Comparison of ENCODE assay signal across 8 mouse cellular contexts in the genomic region with DNA sequence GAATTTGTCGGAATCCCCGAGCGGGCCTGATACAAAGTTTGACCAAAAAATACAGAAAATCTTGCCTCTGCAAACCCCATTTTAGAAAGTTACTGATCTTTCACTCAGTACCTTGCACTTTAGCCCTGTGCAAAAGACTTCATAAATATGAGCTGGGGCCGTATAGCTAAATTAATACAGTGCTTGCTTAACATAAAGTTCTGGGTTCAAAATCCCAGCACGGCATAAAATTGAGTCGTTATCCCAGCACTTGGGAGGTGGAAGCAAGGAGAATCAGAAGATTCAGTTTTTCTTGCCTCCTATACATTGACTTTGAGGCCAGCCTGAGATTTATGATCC. TPM values are rescaled to one million over a fixed set of nuclear protein-coding genes. Genes with fewer than 3 reads are reported as not detected.
DNase-seq lines count a peak whose midpoint lies in the region; ATAC-seq lines count a peak whose summit lies in the region.

No protein-coding gene starts in this region.

- peak overlapping the region; percentile 93 for H3K4me3 ChIP-seq in kidney, embryonic 15.5 days (replicated peaks)
- peak overlapping the region; percentile 74 for H3K4me3 ChIP-seq in embryonic facial prominence, embryonic 10.5 days
- peak overlapping the region; percentile 81 for H3K4me3 ChIP-seq in intestine, embryonic 15.5 days (replicated peaks)
- peak overlapping the region; percentile 81 for H3K4me3 ChIP-seq in midbrain, embryonic 16.5 days (ENCODE audit: low read depth, low read length)

- H3K27me3 ChIP-seq in kidney, embryonic 15.5 days, result no peaks in the 10 kb centered on the region
- H3K27me3 ChIP-seq in embryonic facial prominence, embryonic 10.5 days (replicated peaks; ENCODE audit: low read depth, poor library complexity, severe bottlenecking), result no peaks in the 10 kb centered on the region
- no peaks in the 10 kb centered on the region for H3K27me3 ChIP-seq in intestine, embryonic 15.5 days (replicated peaks)
- no peaks in the 10 kb centered on the region for H3K27me3 ChIP-seq in midbrain, embryonic 16.5 days (ENCODE audit: control insufficient read depth, insufficient read depth, low read depth, low read length)

- no peaks in the 10 kb centered on the region for H3K9me3 ChIP-seq in kidney, embryonic 15.5 days (replicated peaks)
- H3K9me3 ChIP-seq in embryonic facial prominence, embryonic 10.5 days, result no peaks in the 10 kb centered on the region
- no peaks in the 10 kb centered on the region for H3K9me3 ChIP-seq in intestine, embryonic 15.5 days
- no peaks in the 10 kb centered on the region for H3K9me3 ChIP-seq in midbrain, embryonic 16.5 days (replicated peaks; ENCODE audit: control insufficient read depth, low read length, poor library complexity, severe bottlenecking)

- peaks cover 27% of the 10 kb centered on the region for H3K36me3 ChIP-seq in kidney, embryonic 15.5 days
- peaks cover 34% of the 10 kb centered on the region for H3K36me3 ChIP-seq in embryonic facial prominence, embryonic 10.5 days (replicated peaks)
- no peaks in the 10 kb centered on the region for H3K36me3 ChIP-seq in intestine, embryonic 15.5 days
- H3K36me3 ChIP-seq in midbrain, embryonic 16.5 days (ENCODE audit: control insufficient read depth, insufficient read depth, low read length), result no peaks in the 10 kb centered on the region

- peak overlapping the region; percentile 97 for H3K9ac ChIP-seq in kidney, embryonic 15.5 days
- peak overlapping the region; percentile 94 for H3K9ac ChIP-seq in intestine, embryonic 15.5 days
- peak overlapping the region; percentile 55 for H3K9ac ChIP-seq in midbrain, embryonic 16.5 days (ENCODE audit: low read depth, low read length)

- no peak for DNase-seq in kidney, postnatal 4 days
- no peak for DNase-seq in embryonic facial prominence, embryonic 10.5 days (ENCODE audit: low spot score)
- DNase-seq in ovary, postnatal 10 days (ENCODE audit: low spot score), result no peak
- DNase-seq in ovary, postnatal 14 days (ENCODE audit: low spot score), result no peak
- no peak for DNase-seq in kidney, adult 9 months

- H3K27ac ChIP-seq in kidney, embryonic 15.5 days, result peak overlapping the region; percentile 97; the same call in 1 of the 2 replicates
- H3K27ac ChIP-seq in embryonic facial prominence, embryonic 10.5 days (replicated peaks), result peak overlapping the region; percentile 94
- peak overlapping the region; percentile 94; the same call in 1 of the 2 replicates for H3K27ac ChIP-seq in intestine, embryonic 15.5 days
- peak overlapping the region; percentile 58 for H3K27ac ChIP-seq in midbrain, embryonic 16.5 days (ENCODE audit: low read length)

- 0 out of 2 replicates have a peak, but pooled peaks have one; percentile 2 for ATAC-seq in kidney, embryonic 15.5 days (replicated peaks; ENCODE audit: low FRiP score)
- peak; percentile 4; the same call in 1 of the 2 replicates for ATAC-seq in intestine, embryonic 15.5 days
- no peak; the same call in 1 of the 2 replicates for ATAC-seq in midbrain, embryonic 16.5 days

- 13% methylated on average over 6 of the region's 6 CpGs for WGBS in kidney, embryonic 15.5 days
- 9% methylated on average over 6 of the region's 6 CpGs for WGBS in embryonic facial prominence, embryonic 10.5 days
- WGBS in intestine, embryonic 15.5 days, result 6% methylated on average over 6 of the region's 6 CpGs
- WGBS in midbrain, embryonic 16.5 days, result 9% methylated on average over 6 of the region's 6 CpGs

- peak overlapping the region; percentile 70 for H3K4me2 ChIP-seq in kidney, embryonic 15.5 days
- H3K4me2 ChIP-seq in intestine, embryonic 15.5 days (replicated peaks), result peak overlapping the region; percentile 73
- H3K4me2 ChIP-seq in midbrain, embryonic 16.5 days (ENCODE audit: low read length), result peak overlapping the region; percentile 65

- H3K4me1 ChIP-seq in kidney, embryonic 15.5 days, result peaks cover 42% of the 10 kb centered on the region
- H3K4me1 ChIP-seq in embryonic facial prominence, embryonic 10.5 days, result peaks cover 33% of the 10 kb centered on the region
- peaks cover 19% of the 10 kb centered on the region for H3K4me1 ChIP-seq in intestine, embryonic 15.5 days (replicated peaks)
- peaks cover 32% of the 10 kb centered on the region for H3K4me1 ChIP-seq in midbrain, embryonic 16.5 days (ENCODE audit: control insufficient read depth, insufficient read depth, low read length)

RNA-seq across cellular contexts. Expression of gene Akr1a1, which starts 0.3 kb away (rescaled TPM):
- 721 and 765 TPM in 2 replicates for polyA plus RNA-seq in kidney, embryonic 15.5 days (2015; fragmentation: Nextera tagmentation; extraction: Ambion mirVana)
- 644 and 663 TPM in 2 replicates for polyA plus RNA-seq in embryonic facial prominence, embryonic 10.5 days (2016; fragmentation: Nextera tagmentation; extraction: Ambion mirVana)
- polyA plus RNA-seq in intestine, embryonic 15.5 days (2015; fragmentation: Nextera tagmentation; extraction: Ambion mirVana), result 772 and 821 TPM in 2 replicates
- polyA plus RNA-seq in midbrain, embryonic 16.5 days (2015; fragmentation: Nextera tagmentation; extraction: Ambion mirVana), result 661 and 697 TPM in 2 replicates

RNA-seq across cellular contexts. Expression of gene Nasp, which starts 24.0 kb away (rescaled TPM):
- 175 and 180 TPM in 2 replicates for polyA plus RNA-seq in kidney, embryonic 15.5 days (2015; fragmentation: Nextera tagmentation; extraction: Ambion mirVana)
- polyA plus RNA-seq in embryonic facial prominence, embryonic 10.5 days (2016; fragmentation: Nextera tagmentation; extraction: Ambion mirVana), result 333 and 342 TPM in 2 replicates
- polyA plus RNA-seq in intestine, embryonic 15.5 days (2015; fragmentation: Nextera tagmentation; extraction: Ambion mirVana), result 110 and 118 TPM in 2 replicates
- polyA plus RNA-seq in midbrain, embryonic 16.5 days (2015; fragmentation: Nextera tagmentation; extraction: Ambion mirVana), result 87.1 and 98.0 TPM in 2 replicates

RNA-seq across cellular contexts. Expression of gene Prdx1, which starts 33.6 kb away (rescaled TPM):
- 1,497 and 1,602 TPM in 2 replicates for polyA plus RNA-seq in kidney, embryonic 15.5 days (2015; fragmentation: Nextera tagmentation; extraction: Ambion mirVana)
- polyA plus RNA-seq in embryonic facial prominence, embryonic 10.5 days (2016; fragmentation: Nextera tagmentation; extraction: Ambion mirVana), result 1,415 and 1,463 TPM in 2 replicates
- polyA plus RNA-seq in intestine, embryonic 15.5 days (2015; fragmentation: Nextera tagmentation; extraction: Ambion mirVana), result 1,436 and 1,568 TPM in 2 replicates
- polyA plus RNA-seq in midbrain, embryonic 16.5 days (2015; fragmentation: Nextera tagmentation; extraction: Ambion mirVana), result 410 and 427 TPM in 2 replicates

RNA-seq across cellular contexts. Expression of gene Ccdc17, which starts 55.3 kb away (rescaled TPM):
- polyA plus RNA-seq in kidney, embryonic 15.5 days (2015; fragmentation: Nextera tagmentation; extraction: Ambion mirVana), result 3.6 and 4.8 TPM in 2 replicates
- 1.6 and 1.7 TPM in 2 replicates for polyA plus RNA-seq in embryonic facial prominence, embryonic 10.5 days (2016; fragmentation: Nextera tagmentation; extraction: Ambion mirVana)
- polyA plus RNA-seq in intestine, embryonic 15.5 days (2015; fragmentation: Nextera tagmentation; extraction: Ambion mirVana), result 4.1 and 4.8 TPM in 2 replicates
- polyA plus RNA-seq in midbrain, embryonic 16.5 days (2015; fragmentation: Nextera tagmentation; extraction: Ambion mirVana), result 5.9 and 6.0 TPM in 2 replicates

RNA-seq across cellular contexts. Expression of gene Mmachc, which starts 56.4 kb away (rescaled TPM):
- polyA plus RNA-seq in kidney, embryonic 15.5 days (2015; fragmentation: Nextera tagmentation; extraction: Ambion mirVana), result 27.2 and 27.9 TPM in 2 replicates
- 39.8 and 40.8 TPM in 2 replicates for polyA plus RNA-seq in embryonic facial prominence, embryonic 10.5 days (2016; fragmentation: Nextera tagmentation; extraction: Ambion mirVana)
- polyA plus RNA-seq in intestine, embryonic 15.5 days (2015; fragmentation: Nextera tagmentation; extraction: Ambion mirVana), result 23.0 and 24.6 TPM in 2 replicates
- 20.9 and 21.6 TPM in 2 replicates for polyA plus RNA-seq in midbrain, embryonic 16.5 days (2015; fragmentation: Nextera tagmentation; extraction: Ambion mirVana)
